Mouse (Mus musculus) frontal cortex, postnatal 36 days (tissue): ENCODE measurements at regions not wholly inside any gene's neighbourhood (a gene's known extent, or its start where the extent isn't known, plus 50 kb on each side); places are given as distances from the start of the nearest gene placed in this dataset.

Experiments
- DNase-seq, 2 experiments: peaks; one replicate each; pipeline ENCODE4 v3.0.0; 2022; ENCODE audit warnings: low spot score in 2 of 2

- no peak for DNase-seq
Observed at GRCm38 (mm10) chr16:12901096-12901995, 208.1 kb upstream of the Ercc4 start.

GRCm38 (mm10) chr16:12901996-12902319, 207.5 kb upstream of the Ercc4 start:
- DNase-seq = no peak

GRCm38 (mm10) chr16:12903161-12903560, 206.3 kb upstream of the Ercc4 start:
- no peak for DNase-seq

GRCm38 (mm10) chr16:12904937-12905336, 204.5 kb upstream of the Ercc4 start:
- no peak for DNase-seq

GRCm38 (mm10) chr16:12924668-12925067, 184.8 kb upstream of the Ercc4 start:
- DNase-seq = peak in 1 of 2 experiments; percentile 44

- DNase-seq = peak; percentile 39 to 65
Observed at GRCm38 (mm10) chr16:12925931-12926330, 183.6 kb upstream of the Ercc4 start.

- no peak for DNase-seq
Observed at GRCm38 (mm10) chr16:12931111-12931510, 178.4 kb upstream of the Ercc4 start.

- DNase-seq = no peak
Observed at GRCm38 (mm10) chr16:12932959-12933358, 176.5 kb upstream of the Ercc4 start.

GRCm38 (mm10) chr16:12934586-12934985, 174.9 kb upstream of the Ercc4 start:
- no peak for DNase-seq

- DNase-seq = no peak
Observed at GRCm38 (mm10) chr16:12935266-12935665, 174.2 kb upstream of the Ercc4 start.

GRCm38 (mm10) chr16:12936571-12936970, 172.9 kb upstream of the Ercc4 start:
- DNase-seq = no peak

- no peak for DNase-seq
Observed at GRCm38 (mm10) chr16:12938563-12938962, 170.9 kb upstream of the Ercc4 start.

GRCm38 (mm10) chr16:12951176-12951575, 158.3 kb upstream of the Ercc4 start:
- peak in 1 of 2 experiments; percentile 25 for DNase-seq

GRCm38 (mm10) chr16:12954028-12954427, 155.5 kb upstream of the Ercc4 start:
- DNase-seq = no peak

- DNase-seq = no peak
Observed at GRCm38 (mm10) chr16:12956416-12956815, 153.1 kb upstream of the Ercc4 start.

GRCm38 (mm10) chr16:12960885-12961284, 148.6 kb upstream of the Ercc4 start:
- DNase-seq = no peak

- DNase-seq = peak in 1 of 2 experiments; percentile 14
Observed at GRCm38 (mm10) chr16:12982681-12983080, 126.8 kb upstream of the Ercc4 start.

GRCm38 (mm10) chr16:13001288-13001880, 108.1 kb upstream of the Ercc4 start:
- DNase-seq = no peak

- no peak for DNase-seq
Observed at GRCm38 (mm10) chr16:13012863-13013262, 96.6 kb upstream of the Ercc4 start.

GRCm38 (mm10) chr16:13013891-13014644, 95.4 kb upstream of the Ercc4 start:
- DNase-seq = no peak

GRCm38 (mm10) chr16:13022875-13023274, 86.6 kb upstream of the Ercc4 start:
- no peak for DNase-seq

- peak; percentile 42 to 65 for DNase-seq
Observed at GRCm38 (mm10) chr16:13025393-13025792, 84.1 kb upstream of the Ercc4 start.
